Mouse (Mus musculus) heart, postnatal 4 days (tissue): ENCODE measurements around the gene Zcchc10. TPM values are rescaled to one million over a fixed set of nuclear protein-coding genes. Genes with fewer than 3 reads are reported as not detected.
"Not testable (repeated sequence)": the region's sequence is repeated elsewhere in the genome, so short reads cannot be mapped to it uniquely, and the experiment has no call there.

Experiments
- DNase-seq: peaks from one replicate; pipeline ENCODE4 v3.0.0; 2021
- total RNA-seq, 2 experiments: library from RNA; stranded (reverse); gene quantifications; 2 replicates each; pipeline ENCODE4 v1.2.3; 2021

Zcchc10 gene
- total RNA-seq, 2 experiments from 2014 or later, result 9.3 to 12.0 TPM

- DNase-seq, result no peak
Measured at GRCm38 (mm10) chr11:53318041-53318440, 6.4 kb upstream of the Zcchc10 start.

GRCm38 (mm10) chr11:53318568-53318967 is 5.9 kb upstream of the Zcchc10 start:
- DNase-seq, result not testable (repeated sequence)

- DNase-seq, result not testable (repeated sequence)
Measured at GRCm38 (mm10) chr11:53319867-53320266, 4.6 kb upstream of the Zcchc10 start.

- no peak for DNase-seq
Measured at GRCm38 (mm10) chr11:53330325-53330724, 5.8 kb downstream of the Zcchc10 start.

- DNase-seq, result no peak
Measured at GRCm38 (mm10) chr11:53331121-53331520, 6.6 kb downstream of the Zcchc10 start.

- no peak for DNase-seq
Measured at GRCm38 (mm10) chr11:53332076-53332680, 7.7 kb downstream of the Zcchc10 start.

GRCm38 (mm10) chr11:53335505-53336181 is 11.2 kb downstream of the Zcchc10 start:
- no peak for DNase-seq

GRCm38 (mm10) chr11:53336182-53336571 is 11.7 kb downstream of the Zcchc10 start:
- DNase-seq, result no peak

- DNase-seq, result no peak
Measured at GRCm38 (mm10) chr11:53336924-53337323, 12.4 kb downstream of the Zcchc10 start.

- DNase-seq, result no peak
Measured at GRCm38 (mm10) chr11:53337684-53338083, 13.2 kb downstream of the Zcchc10 start.

GRCm38 (mm10) chr11:53341019-53341418 is 16.5 kb downstream of the Zcchc10 start:
- not testable (repeated sequence) for DNase-seq

GRCm38 (mm10) chr11:53342711-53343110 is 18.2 kb downstream of the Zcchc10 start:
- DNase-seq, result no peak

- DNase-seq, result no peak
Measured at GRCm38 (mm10) chr11:53345328-53345727, 20.8 kb downstream of the Zcchc10 start.

GRCm38 (mm10) chr11:53345738-53346137 is 21.3 kb downstream of the Zcchc10 start:
- no peak for DNase-seq

- peak; percentile 88 for DNase-seq
Measured at GRCm38 (mm10) chr11:53350291-53351223, 26.1 kb downstream of the Zcchc10 start, which contains the start of gene Aff4. Aff4 (plus strand) TSS chr11:53350833.

GRCm38 (mm10) chr11:53351224-53351942 is 26.9 kb downstream of the Zcchc10 start:
- DNase-seq, result peak; percentile 66

- DNase-seq, result peak; percentile 15
Measured at GRCm38 (mm10) chr11:53351943-53352590, 27.6 kb downstream of the Zcchc10 start.

- no peak for DNase-seq
Measured at GRCm38 (mm10) chr11:53358504-53359155, 34.2 kb downstream of the Zcchc10 start.

GRCm38 (mm10) chr11:53367032-53367431 is 42.6 kb downstream of the Zcchc10 start:
- DNase-seq, result no peak

GRCm38 (mm10) chr11:53378918-53379317 is 54.4 kb downstream of the Zcchc10 start:
- no peak for DNase-seq
